Mouse (Mus musculus): Measurements from ENCODE around the gene Gm45208. TPM values are rescaled to one million over a fixed set of nuclear protein-coding genes. Genes with fewer than 3 reads are reported as not detected.
"Not testable (repeated sequence)": the region's sequence is repeated elsewhere in the genome, so short reads cannot be mapped to it uniquely, and the experiment has no call there.

Gm45208 gene
- total RNA-seq, 4 experiments from 2014 or later, result not detected

DNA sequence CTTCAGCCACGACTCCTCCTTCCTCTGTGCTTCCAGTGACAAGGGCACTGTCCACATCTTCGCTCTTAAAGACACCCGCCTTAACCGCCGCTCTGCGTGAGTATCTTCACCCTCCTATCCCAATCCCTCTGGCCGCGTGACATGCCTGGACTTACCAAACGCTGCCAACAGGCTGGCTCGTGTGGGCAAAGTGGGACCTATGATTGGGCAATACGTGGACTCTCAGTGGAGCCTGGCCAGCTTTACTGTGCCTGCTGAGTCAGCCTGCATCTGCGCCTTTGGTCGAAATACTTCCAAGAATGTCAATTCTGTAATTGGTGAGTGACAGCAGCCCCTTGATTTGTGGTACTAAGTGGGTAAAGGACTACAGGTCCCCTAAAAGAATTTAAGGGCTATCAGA is 5.1 kb downstream of the Gm45208 start:
- no peak for DNase-seq (ENCODE audit: low spot score)

DNA sequence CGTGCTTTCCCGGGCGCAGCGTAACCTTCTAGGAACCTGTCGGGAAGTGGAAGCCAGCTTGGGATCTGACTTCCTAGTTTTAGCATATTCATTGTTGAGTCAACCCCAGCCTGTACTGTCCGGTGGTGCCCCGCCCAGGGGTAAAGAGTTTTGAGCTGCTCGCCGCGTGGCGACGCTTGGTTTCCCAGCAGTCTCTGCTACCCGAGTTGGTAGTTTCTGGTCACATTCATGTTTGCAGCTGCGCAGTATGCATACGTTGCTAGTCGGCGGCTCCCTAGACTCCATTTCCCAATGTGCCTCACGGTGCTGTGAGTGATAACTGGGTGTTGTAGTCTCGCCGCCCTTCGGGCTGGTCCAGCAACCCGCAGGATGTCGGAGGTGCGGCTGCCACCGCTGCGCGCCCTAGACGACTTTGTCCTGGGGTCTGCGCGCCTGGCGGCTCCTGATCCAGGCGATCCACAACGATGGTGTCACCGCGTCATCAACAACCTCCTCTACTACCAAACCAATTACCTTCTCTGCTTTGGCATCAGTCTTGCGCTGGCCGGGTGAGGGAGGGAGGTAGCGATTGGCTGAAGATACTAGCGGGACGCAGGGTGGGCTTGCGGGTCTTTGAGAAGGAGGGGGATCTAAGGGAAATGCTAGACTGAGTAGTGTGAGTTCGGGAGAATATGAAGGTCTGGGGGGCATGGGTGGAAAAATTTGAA is 6.3 kb downstream of the Gm45208 start, which contains the start of gene Praf2:
Gene Praf2, plus strand, starts transcription at position 225 of the 707 bp plus-strand sequence.
- peak; percentile 82 for DNase-seq (ENCODE audit: low spot score)

DNA sequence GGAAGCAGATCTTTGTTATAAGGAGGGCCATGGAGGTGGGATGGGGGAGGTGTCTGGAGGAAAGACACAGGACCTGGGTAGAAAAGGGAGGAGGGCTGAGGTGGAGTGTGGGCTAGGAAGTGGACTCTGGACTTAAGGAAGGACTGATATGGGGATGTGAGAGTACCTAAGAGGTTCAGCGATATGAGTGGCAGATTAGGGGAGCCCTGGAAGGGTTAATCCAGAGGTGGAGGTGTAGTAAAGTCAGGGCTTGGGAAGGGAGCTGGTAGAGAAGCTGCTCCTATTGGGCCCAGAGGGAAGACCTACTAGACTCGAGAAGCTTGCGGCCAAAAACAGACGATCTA is 6.8 kb downstream of the Gm45208 start:
- DNase-seq (ENCODE audit: low spot score), result no peak

DNA sequence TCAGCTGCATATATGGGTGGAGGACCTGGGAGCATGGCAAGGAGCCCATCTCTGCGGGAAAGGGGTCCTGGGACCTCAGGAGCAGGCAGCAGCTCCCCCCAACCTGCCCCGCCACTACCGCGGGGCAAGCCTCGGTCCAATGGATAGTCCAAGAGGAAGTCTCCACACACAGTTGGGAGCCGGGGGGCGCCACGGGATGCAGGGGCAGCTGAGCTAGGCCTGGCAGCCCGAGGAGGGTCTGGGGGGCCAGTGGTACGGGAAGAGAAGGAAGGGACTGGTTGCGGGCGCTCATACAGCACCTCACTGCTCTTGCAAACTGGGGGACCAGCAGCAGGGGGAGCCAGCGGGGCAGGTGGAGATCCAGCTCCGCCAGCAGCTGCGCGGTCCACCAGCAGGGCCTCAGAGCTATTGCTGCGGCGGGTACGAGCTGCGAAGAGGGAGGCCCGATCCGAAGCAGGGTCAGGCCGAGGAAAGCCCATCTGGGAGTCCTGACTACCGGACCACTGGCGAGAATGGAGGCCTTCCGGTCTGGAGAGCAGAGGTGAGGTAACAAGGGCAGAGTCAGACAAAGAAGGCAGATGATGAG is 11.6 kb downstream of the Gm45208 start:
- DNase-seq (ENCODE audit: low spot score), result peak; percentile 34

DNA sequence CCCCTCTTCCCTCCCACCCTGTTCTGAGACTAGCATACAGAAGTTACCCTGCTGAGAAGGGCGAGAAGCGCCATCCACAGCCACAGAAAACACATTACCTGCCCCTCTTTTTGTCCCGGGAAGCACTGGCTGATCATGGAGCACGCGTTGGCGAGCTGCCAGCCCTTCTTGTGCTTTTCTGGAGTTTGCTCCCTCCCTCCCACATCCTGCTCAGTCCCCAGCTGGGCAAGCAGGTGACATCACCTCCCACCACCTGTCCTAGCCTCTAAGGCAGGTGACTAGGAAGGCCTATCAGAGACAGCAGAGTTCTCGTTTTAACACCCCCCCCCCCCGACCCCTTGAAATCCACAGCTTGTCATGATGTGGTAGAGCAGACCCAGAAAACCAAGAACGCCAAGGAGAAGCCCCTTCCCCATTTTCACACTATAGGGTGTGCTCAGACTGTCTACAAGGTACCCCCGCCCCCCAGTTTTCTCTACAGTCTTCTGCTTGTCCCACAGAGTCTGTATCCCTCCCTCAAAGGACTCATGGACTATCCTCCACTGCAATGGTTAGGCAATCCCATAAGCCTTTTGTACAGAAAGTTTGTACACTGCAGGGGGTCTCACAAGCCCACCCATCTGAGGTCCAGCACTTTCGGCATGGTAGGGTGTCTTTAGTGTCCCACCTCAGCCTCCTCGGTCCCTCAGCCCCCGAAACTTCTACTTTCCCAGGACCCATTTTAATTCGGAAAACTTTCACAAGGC is 17.5 kb downstream of the Gm45208 start:
- DNase-seq (ENCODE audit: low spot score), result no peak

DNA sequence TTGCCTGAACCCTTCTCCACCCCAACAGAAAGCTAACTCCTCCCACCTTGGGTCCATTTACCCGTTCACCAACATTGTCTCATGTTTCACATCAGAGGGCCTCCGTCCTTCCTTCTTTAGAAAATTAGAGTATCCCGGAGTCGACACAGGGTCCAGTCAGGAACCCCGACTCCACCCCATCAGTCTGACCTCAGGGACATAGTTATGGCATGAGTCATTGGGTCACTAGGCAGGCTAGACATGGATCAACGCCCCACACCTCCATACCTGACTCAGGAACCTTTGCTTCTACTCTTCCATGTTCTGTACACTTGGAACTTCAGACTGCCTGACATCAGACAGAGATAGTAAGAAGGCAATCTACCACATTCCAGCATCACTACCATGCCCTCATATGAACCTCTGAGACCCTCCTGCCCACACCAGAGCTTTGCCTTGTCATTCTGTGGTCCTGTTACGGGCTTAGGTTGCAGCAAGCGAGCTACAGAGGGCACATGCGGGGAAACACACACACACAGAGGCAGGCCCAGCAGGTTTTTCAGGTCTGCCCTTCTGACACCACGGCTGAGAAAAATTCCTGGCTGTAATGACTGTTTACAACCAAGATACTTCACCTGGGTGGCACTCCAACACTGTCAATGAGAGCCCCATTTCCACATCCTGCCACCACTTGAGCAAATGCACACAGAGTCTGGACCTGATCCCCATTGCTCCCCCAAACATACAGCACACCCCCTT is 18.2 kb downstream of the Gm45208 start:
- no peak for DNase-seq (ENCODE audit: low spot score)

DNA sequence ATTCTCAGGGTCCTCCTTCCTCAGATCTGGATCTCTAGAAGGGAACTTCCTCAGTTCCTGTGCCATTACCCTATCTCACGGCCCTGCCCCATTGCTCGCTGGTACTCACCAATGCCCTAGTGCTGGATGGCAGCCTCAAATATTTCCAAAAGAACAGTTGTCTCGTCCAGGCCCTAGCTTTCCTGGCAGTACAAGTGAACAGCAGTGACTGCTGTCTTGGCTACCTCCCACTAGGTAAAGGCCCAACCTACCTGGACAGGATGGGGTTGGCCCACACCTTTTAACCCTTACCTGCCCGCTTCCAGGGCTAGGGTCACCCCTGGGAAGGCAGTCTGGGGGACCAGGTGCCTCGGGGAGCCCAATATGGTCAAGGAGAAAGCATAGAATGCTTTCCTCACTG is 19.1 kb downstream of the Gm45208 start:
- DNase-seq (ENCODE audit: low spot score), result no peak

DNA sequence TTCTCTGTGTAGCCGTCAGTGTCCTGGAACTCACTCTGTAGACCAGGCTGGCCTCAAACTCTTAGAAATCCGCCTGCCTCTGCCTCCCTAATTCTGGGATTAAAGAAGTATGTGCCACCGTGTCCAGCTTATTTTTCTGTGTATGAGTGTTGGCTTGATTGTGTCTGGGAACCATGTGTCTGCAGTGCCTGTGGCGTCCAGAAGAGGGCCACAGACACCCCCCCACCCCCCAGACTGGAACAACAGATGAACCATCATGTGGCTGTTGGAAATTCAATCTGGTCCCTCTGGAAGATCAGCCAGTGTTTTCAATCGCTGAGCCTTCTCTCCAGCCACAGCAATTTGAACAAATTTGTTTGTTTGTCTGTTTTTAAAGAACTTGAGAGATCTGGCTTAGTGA is 21.4 kb downstream of the Gm45208 start:
- no peak for DNase-seq (ENCODE audit: low spot score)

DNA sequence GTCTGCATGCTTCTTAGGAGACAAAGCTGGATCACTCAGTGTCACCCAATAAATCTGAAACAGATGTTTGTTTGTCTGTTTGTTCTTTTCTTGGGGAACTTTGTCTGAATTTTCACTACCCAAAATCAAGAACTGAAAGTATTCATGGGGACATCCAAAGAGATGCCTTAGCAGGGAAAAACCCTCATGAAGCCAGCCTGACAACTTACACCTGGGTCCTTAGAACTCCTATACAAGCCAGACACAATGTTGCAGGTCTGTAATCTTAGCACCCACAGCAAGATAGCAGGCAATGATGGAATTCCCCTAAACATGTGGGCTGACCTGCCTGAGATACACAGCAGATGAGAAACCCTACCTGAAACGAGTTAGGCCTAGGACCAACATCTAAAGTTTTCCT is 22.9 kb downstream of the Gm45208 start:
- DNase-seq (ENCODE audit: low spot score), result no peak

DNA sequence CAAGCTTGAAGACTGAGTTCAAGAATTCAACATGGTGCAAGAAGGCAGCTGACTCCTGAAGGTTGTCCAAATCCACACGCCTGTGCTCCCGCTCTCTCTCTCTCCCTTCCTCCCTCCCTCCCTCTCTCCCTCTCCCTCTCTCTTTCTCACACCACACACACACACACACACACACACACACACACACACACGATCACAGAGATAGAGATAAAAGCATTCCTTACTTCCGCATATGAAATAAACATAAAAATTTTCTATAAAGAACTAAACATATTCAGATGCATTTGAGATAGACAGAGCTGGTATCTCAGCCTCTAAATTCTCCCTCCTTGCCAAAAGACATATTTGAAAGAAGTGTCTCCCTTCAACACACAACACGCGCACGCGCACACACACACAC is 23.4 kb downstream of the Gm45208 start:
- no peak for DNase-seq (ENCODE audit: low spot score)

DNA sequence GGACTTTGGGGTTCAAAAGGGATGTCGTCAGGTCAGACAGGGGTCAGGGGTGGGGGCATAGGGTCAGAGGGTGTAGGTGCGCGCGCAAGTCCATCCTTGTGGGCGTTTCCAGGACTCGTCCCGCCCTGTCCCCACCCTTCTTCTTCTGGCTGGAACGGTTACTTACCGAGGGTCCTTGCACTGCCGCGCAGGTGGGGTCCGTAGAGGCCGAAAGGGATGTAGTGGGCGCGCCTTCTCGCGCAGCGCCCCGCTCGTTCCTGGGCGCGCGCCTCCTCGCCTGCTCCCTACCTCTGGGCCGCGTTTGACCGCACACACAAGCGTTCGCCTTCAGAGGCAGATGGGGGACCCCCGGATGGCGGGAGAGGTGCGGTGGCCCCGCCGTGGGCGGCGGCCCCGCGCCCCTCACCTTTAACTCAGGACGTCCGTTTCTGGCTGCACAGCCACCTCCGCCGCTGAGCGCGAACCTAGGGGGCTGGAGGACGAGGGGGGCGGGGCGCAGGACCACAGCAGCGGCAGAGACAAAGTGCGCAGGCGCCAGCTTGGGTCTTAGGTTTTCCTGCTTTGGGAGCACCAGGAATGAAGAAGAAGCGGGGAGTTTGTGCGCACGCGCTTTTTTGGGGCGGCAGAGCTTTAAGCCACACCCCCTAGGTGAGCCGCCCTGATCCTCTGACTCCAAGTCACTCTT is 28.5 kb downstream of the Gm45208 start, which contains the start of gene Ccdc120:
Gene Ccdc120, minus strand, starts transcription at position 474 of the 685 bp plus-strand sequence.
- DNase-seq (ENCODE audit: low spot score), result peak; percentile 26

DNA sequence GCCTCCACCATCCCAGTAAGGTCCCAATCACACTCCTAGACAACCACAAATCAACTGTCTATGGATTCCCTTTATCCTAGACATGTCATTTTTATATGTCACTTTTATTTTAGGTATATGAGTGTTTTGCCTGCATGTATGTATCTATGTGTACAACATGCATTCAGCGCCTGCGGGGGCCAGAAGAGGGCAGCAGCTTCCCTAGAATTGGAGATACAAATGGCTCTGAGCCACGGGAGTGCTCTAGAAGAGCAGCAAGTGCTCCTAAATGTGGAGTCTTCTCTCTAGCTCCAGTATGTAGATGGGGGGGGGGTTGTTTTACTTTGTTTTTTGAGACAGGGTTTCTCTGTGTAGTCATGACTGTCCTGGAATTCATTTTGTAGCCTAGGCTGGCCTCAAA is 31.6 kb downstream of the Gm45208 start:
- not testable (repeated sequence) for DNase-seq (ENCODE audit: low spot score)

DNA sequence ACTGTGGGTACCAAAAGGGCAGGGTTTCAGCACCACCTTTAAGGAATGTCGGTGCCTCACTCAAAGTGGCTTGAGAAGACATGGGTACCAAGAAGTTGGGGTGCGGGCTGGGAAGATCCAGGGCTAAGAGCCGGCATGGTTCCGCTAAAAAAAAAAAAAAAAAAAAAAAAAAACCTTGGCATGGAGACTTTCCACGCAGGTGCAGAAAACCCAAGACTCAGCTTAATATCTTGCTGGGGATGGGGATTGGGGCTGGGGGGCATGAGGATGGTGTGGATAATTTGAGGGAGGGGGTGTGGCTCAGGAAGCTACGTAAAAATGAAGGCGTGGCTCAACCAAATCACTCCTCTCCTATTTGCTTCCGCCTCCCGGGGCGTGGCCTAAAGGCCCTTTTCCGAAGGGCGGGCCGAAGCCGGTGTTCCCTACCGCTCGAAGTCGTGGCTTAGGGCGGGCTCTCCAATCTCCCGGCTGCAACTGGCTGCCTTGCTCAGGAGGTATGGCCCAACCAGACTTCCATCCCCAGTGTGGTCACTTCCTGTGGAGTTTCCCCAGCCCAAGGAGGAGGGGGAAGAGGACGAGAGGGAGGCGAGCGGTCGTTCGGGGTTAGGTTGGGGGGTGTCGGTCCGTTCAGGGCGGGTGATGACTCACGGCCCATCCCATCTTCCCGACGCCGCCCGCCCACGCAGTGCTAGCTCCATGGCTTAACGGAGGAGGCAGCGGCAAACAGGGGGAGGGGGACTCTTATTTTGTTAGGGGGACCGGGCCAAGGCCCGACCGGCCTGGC is 40.3 kb downstream of the Gm45208 start, which contains the start of gene Tfe3:
Gene Tfe3, plus strand, starts transcription at position 424 of the 784 bp plus-strand sequence.
- DNase-seq (ENCODE audit: low spot score), result peak; percentile 90

DNA sequence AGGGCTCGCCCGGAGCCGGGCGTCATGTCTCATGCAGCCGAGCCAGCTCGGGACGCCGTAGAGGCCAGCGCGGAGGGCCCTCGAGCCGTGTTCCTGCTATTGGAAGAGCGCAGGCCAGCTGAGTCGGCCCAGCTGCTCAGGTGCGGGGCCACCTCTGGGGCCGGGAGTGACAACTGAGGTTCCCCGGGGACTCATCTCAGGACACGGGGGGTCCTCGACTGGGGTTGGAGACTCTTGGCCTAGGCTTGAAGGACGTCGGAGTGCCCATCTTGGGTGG is 40.8 kb downstream of the Gm45208 start:
- no peak for DNase-seq (ENCODE audit: low spot score)

DNA sequence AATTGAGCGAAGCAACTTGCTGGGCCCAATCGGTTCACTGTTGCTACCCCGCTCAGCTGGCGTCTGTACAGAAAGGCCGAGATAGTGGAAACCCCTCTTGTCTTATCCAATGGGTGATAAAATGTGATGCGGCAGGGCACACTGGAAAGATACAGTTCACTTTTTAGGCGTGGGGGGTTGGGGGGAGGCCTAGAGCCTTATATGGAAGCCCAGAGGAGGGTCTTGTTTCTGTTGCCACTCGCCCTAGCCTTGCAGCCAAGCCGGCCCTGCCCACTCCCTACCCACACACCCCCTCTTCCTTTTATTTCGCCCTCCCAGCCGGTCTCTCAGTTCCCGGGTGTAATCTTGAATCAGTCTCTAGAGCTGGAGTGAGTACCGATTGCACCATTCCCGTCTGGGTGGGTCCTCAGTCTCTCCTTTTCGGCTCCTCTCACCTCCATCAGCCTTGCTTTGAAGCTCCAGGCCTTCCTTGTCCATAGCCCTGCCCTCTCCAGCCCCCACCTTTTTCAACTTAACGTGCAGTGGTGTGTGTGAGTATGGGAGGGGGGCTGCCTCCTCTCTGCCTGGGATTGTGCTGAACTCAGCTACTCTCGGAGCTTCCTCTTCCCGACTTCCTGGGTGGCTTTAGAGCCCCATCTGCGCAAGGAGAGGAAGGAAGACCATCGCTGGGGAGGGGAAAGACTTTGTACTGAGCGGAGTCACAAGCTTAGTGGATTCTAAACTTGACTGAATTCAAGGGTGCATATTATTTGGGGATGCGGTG is 41.8 kb downstream of the Gm45208 start:
- DNase-seq (ENCODE audit: low spot score), result peak; percentile 55

DNA sequence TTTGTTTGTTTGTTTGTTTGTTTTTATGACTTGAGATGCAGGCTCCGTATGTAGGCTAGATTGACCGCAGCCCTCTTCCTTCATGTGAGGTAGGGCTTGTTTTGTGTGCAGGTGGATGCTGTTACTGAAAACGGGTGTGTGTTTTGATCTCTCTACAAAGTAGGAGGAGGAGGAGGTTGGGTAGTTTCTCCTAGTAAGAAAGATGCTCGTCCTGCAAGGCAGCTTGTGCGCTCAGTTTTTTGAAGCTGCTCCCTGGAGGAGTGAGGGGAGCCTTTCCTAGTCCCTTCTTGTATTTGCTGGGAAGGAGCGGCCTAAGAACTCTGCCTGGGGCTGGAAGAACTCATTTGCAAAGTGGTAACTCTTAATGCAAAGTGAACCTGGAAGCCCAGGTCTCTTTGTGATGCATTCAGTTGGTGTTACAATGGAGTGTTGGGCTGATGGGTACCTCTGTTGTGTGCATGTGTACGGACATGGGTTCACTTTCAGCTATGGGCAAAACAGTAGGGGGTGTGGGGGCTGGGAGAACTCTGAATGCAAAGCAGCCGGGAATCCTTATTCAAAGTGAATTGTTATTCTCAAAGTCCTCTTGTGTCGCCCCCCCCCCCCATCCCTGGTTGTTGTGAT is 42.7 kb downstream of the Gm45208 start:
- no peak for DNase-seq (ENCODE audit: low spot score)

DNA sequence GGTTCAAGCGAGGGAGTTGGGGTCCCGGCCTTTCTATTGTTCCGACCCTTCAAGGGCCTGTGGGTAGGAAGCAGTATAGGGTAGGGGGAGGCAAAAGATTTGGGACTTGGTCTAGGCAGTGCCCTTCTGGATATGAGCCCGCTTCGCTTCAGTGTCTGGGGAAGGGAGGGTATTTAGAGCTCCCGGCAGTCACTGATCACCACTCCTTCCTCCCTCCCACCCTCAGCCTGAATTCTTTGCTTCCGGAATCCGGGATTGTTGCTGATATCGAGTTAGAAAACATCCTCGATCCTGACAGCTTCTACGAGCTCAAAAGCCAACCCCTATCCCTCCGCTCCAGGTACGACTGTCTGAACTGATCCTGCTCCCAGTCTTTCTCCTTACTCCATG is 43.2 kb downstream of the Gm45208 start:
- DNase-seq (ENCODE audit: low spot score), result no peak

DNA sequence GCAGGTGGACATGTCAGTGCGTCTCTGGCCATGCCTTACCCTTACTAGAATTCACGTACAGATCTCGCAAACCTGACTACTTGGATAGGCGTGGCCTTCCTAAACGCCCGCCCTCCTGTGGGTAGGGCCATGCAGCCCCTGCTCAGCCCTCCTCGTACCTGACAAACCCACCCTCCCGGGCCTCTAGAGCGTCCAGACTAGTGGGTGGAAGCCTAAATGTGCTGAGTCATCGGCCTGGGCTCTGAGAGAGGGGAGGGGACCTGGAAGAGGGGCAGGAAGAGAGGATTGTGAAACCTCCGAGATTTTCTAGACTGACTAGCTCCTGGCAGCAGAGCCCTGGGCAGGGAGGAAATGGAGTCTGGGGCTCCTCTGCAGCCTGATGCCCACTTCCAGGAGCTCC is 43.7 kb downstream of the Gm45208 start:
- DNase-seq (ENCODE audit: low spot score), result peak; percentile 39

DNA sequence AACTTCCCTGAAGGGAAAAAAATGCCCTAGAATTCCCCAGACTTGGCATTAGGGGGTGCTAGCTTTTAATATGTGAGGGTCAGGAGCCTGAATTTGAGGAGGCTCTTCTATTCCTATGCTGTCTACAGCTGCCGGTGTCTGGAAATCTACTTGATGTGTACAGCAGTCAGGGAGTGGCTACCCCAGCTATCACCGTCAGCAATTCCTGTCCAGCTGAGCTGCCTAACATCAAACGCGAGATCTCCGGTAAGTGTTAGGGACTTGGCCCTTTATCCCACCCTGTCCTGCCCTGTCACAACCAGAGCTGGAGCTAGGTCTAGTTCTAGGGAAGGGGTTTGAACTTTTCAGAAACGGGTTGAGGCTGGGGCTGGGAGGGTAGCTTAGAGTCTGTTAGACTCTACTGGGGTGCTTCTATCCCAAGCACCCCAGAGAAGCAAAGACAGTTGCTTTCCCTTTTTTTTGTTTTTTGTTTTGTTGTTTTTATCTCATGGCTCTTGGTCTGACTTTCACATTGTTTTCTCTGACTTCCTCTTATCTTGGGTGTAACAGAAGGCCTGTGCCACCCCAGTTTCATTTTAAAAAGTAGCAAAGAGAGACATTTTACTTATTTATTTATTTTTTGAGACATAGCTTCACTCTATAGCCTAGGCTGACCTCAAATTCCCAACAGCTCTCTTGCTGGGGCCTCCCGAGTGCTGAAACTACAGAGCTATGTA is 47.4 kb downstream of the Gm45208 start:
- DNase-seq (ENCODE audit: low spot score), result no peak

All from heart, adult 8-10 months (tissue).